In genomic region chr16:35489793-35490192, GRCm38 (mm10) we compare ENCODE assay signal across 8 mouse cellular contexts. TPM values are rescaled to one million over a fixed set of nuclear protein-coding genes. Genes with fewer than 3 reads are reported as not detected.
DNase-seq lines count a peak whose midpoint lies in the region; ATAC-seq and TF ChIP-seq lines count a peak whose summit lies in the region.

No protein-coding gene starts in this region.

- ATAC-seq in hindbrain, embryonic 16.5 days, result 0 out of 2 replicates have a peak, but pooled peaks have one; percentile 5
- ATAC-seq in midbrain, embryonic 12.5 days (ENCODE audit: low FRiP score, low read depth), result 0 out of 2 replicates have a peak, but pooled peaks have one; percentile 14

- intact Hi-C loops in heart, adult 2 months (cut with DNase I), result no loop called here

- H3K4me2 ChIP-seq in hindbrain, embryonic 16.5 days (ENCODE audit: low read length), result peak overlapping the region; percentile 82
- peak overlapping the region; percentile 93 for H3K4me2 ChIP-seq in midbrain, embryonic 12.5 days (replicated peaks)

- H3K79me2 ChIP-seq in heart, adult 2 months (replicated peaks; ENCODE audit: control insufficient read depth, insufficient read depth, low read length), result no peaks in the 10 kb centered on the region

- no peaks in the 10 kb centered on the region for H3K4me1 ChIP-seq in heart, adult 2 months (ENCODE audit: control insufficient read depth, insufficient read depth, low read length)
- H3K4me1 ChIP-seq in bone marrow macrophage, adult 2 months (ENCODE audit: control insufficient read depth, insufficient read depth, low read length), result peaks cover 3% of the 10 kb centered on the region
- H3K4me1 ChIP-seq in hindbrain, embryonic 16.5 days (ENCODE audit: control insufficient read depth, insufficient read depth, low read depth, low read length), result peaks cover 9% of the 10 kb centered on the region
- H3K4me1 ChIP-seq in midbrain, embryonic 12.5 days, result peaks cover 29% of the 10 kb centered on the region

- H3K9me3 ChIP-seq in hindbrain, embryonic 16.5 days (ENCODE audit: control insufficient read depth, low read length), result no peaks in the 10 kb centered on the region
- H3K9me3 ChIP-seq in midbrain, embryonic 12.5 days, result no peaks in the 10 kb centered on the region

- WGBS in heart, adult 2 months, result 11% methylated on average over 10 of the region's 10 CpGs
- whole genome bisulfite sequencing in hindbrain, embryonic 16.5 days, result 14% methylated on average over 10 of the region's 10 CpGs
- WGBS in midbrain, embryonic 12.5 days, result 15% methylated on average over 10 of the region's 10 CpGs

- TF ChIP-seq EP300 in heart, adult 2 months (IDR thresholded peaks at IDR 0.05; ENCODE audit: insufficient read depth, low read depth, low read length), result no peak

- peak overlapping the region; percentile 82 for H3K4me3 ChIP-seq in heart, adult 2 months
- peak overlapping the region; percentile 87 for H3K4me3 ChIP-seq in bone marrow macrophage, adult 2 months (ENCODE audit: insufficient read depth, low read length)
- peak overlapping the region; percentile 64 for H3K4me3 ChIP-seq in hindbrain, embryonic 16.5 days (ENCODE audit: low read length)
- H3K4me3 ChIP-seq in midbrain, embryonic 12.5 days, result peak overlapping the region; percentile 77

- no peaks in the 10 kb centered on the region for H3K27me3 ChIP-seq in heart, adult 2 months (ENCODE audit: control insufficient read depth, insufficient read depth, low read length)
- no peaks in the 10 kb centered on the region for H3K27me3 ChIP-seq in hindbrain, embryonic 16.5 days (replicated peaks; ENCODE audit: control insufficient read depth, insufficient read depth, low read length)
- peaks cover 14% of the 10 kb centered on the region for H3K27me3 ChIP-seq in midbrain, embryonic 12.5 days

- H3K9ac ChIP-seq in heart, adult 2 months (ENCODE audit: low read depth, low read length), result peak overlapping the region; percentile 60
- H3K9ac ChIP-seq in hindbrain, embryonic 16.5 days (ENCODE audit: low read depth, low read length), result peak overlapping the region; percentile 78
- H3K9ac ChIP-seq in midbrain, embryonic 12.5 days (replicated peaks), result peak overlapping the region; percentile 61

- TF ChIP-seq CTCF in heart, adult 2 months (IDR thresholded peaks at IDR 0.05), result no peak
- no peak for TF ChIP-seq CTCF in bone marrow macrophage, adult 2 months (IDR thresholded peaks at IDR 0.05; ENCODE audit: low read depth, low read length)

- TF ChIP-seq POLR2A in heart, adult 2 months (IDR thresholded peaks at IDR 0.05; ENCODE audit: insufficient read depth, low read depth, low read length), result no peak
- TF ChIP-seq POLR2A in bone marrow macrophage, adult 2 months (IDR thresholded peaks at IDR 0.05; ENCODE audit: borderline replicate concordance, low read depth, low read length), result no peak

- no peak overlapping the region; the same call in 1 of the 2 replicates for H3K27ac ChIP-seq in heart, adult 2 months
- no peak overlapping the region for H3K27ac ChIP-seq in bone marrow macrophage, adult 2 months (ENCODE audit: insufficient read depth, low read depth, low read length)
- H3K27ac ChIP-seq in hindbrain, embryonic 16.5 days (ENCODE audit: low read depth, low read length), result no peak overlapping the region
- H3K27ac ChIP-seq in midbrain, embryonic 12.5 days (replicated peaks), result no peak overlapping the region

- DNase-seq in heart, adult 2 months, result no peak
- no peak for DNase-seq in heart, adult 9 months (ENCODE audit: low spot score in 2 of 2)
- no peak for DNase-seq in urinary bladder, postnatal 10 days (ENCODE audit: low spot score)
- no peak for DNase-seq in cerebellum, adult 11 months
- DNase-seq in left cerebral cortex, adult 9 months (ENCODE audit: low spot score in 2 of 2), result no peak

- H3K36me3 ChIP-seq in heart, adult 2 months (ENCODE audit: control insufficient read depth, insufficient read depth, low read length), result no peaks in the 10 kb centered on the region
- no peaks in the 10 kb centered on the region for H3K36me3 ChIP-seq in hindbrain, embryonic 16.5 days (ENCODE audit: control insufficient read depth, insufficient read depth, low read length)
- H3K36me3 ChIP-seq in midbrain, embryonic 12.5 days, result no peaks in the 10 kb centered on the region

RNA-seq across cellular contexts. Expression of gene Pdia5, which starts 0.9 kb away (rescaled TPM):
- total RNA-seq in heart, adult 2 months (2021), result 1 to 10 TPM; 4.1 to 5.0 TPM
- polyA plus RNA-seq in heart, adult 2 months (2012; rRNA removed), result 4.4 and 4.8 TPM in 2 replicates
- polyA plus RNA-seq in bone marrow macrophage, adult 2 months (2012; ENCODE audit: insufficient read depth, insufficient read length, missing spikeins), result 1.7 and 4.4 TPM in 2 replicates
- polyA plus RNA-seq in hindbrain, embryonic 16.5 days (2015; fragmentation: Nextera tagmentation; extraction: Ambion mirVana), result 12.8 and 15.4 TPM in 2 replicates
- 17.4 and 20.9 TPM in 2 replicates for polyA plus RNA-seq in midbrain, embryonic 12.5 days (2016; fragmentation: Nextera tagmentation; extraction: Ambion mirVana)

RNA-seq across cellular contexts. Expression of gene Sema5b, which starts 51.2 kb away (rescaled TPM):
- 1 to 10 TPM; 1.8 to 3.0 TPM for total RNA-seq in heart, adult 2 months (2021)
- 0.23 and 1.5 TPM in 2 replicates for polyA plus RNA-seq in heart, adult 2 months (2012; rRNA removed)
- polyA plus RNA-seq in bone marrow macrophage, adult 2 months (2012; ENCODE audit: insufficient read depth, insufficient read length, missing spikeins), result not detected in 2 replicates
- polyA plus RNA-seq in hindbrain, embryonic 16.5 days (2015; fragmentation: Nextera tagmentation; extraction: Ambion mirVana), result 15.1 and 18.3 TPM in 2 replicates
- 67.6 and 71.9 TPM in 2 replicates for polyA plus RNA-seq in midbrain, embryonic 12.5 days (2016; fragmentation: Nextera tagmentation; extraction: Ambion mirVana)
